Mouse (Mus musculus) embryo, embryonic 10.5 days (tissue): ENCODE results near the gene Egfl8.

Source experiments
- DNase-seq: peaks from one replicate; pipeline ENCODE4 v3.0.0-alpha.2; 2015; ENCODE audit warnings: low spot score

Gene Egfl8

GRCm38 (mm10) chr17:34615871-34616270, at the start of gene Egfl8:
TSS of gene Egfl8 (minus strand) at chr17:34615971.
- DNase-seq, result no peak

- DNase-seq, result no peak
Observed at GRCm38 (mm10) chr17:34664472-34664871, 48.7 kb upstream of the Egfl8 start.

DNA sequence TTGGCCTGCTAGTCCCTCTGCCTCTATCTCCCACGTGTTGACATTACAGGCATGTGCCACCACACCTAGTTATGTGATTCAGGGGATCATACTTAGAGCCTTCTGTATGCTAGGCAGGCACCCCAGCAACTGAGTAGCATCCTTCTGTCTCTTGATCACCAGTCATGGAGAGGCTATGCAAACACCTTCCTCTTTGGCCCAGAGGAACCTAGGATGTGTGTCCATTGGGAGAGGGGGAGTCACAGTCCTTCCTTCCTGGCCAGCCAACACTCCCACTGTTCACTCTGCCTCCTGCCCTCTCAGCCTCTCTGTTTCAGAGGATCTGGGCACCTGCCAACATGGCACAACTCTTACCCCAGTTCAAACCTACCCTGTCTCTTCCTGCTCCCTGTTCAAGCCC, 47.8 kb upstream of the Egfl8 start:
- DNase-seq, result no peak

GRCm38 (mm10) chr17:34662978-34663377, 47.2 kb upstream of the Egfl8 start:
- DNase-seq, result no peak

GRCm38 (mm10) chr17:34662468-34662867, 46.7 kb upstream of the Egfl8 start:
- no peak for DNase-seq

- no peak for DNase-seq
Observed at GRCm38 (mm10) chr17:34661121-34661591, 45.4 kb upstream of the Egfl8 start.

GRCm38 (mm10) chr17:34660259-34660820, 44.6 kb upstream of the Egfl8 start:
- DNase-seq, result no peak

- no peak for DNase-seq
Observed at GRCm38 (mm10) chr17:34659897-34660214, 44.1 kb upstream of the Egfl8 start.

DNA sequence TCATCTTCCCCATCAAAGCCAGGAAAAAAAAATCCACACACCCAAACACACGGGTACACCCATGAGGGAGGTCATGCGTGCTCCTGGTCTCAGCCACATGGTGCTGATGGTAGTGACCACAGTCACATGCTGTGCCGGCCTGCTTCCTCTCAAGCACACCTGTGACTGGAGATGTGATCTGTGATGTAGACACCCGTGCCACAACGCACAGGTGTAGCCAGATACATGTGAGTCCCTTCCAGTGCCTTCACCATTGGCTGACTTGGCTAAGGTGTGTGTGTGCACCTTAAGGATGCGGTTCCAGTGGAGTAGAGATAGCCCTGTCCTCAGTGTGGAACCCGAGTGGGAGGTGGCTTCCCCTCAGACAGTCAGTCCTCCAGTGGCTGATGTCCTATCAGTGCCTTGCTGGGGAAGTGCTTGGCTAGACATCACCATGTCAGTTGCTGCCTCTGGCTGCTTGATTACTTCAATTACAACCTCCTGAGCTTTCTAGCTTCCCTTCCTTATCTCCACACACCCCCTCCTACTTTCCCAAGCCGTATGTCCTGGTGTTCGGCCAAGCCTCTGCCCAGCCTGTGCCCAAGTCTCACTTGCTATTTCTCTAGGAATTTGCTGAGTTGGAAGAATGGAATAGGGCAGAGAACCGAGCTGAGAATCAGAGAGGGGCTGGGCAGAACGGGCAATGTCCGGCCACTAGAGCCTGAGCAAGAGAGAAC, 43.6 kb upstream of the Egfl8 start:
- no peak for DNase-seq

GRCm38 (mm10) chr17:34658591-34658990, 42.8 kb upstream of the Egfl8 start:
- no peak for DNase-seq

GRCm38 (mm10) chr17:34658145-34658544, 42.4 kb upstream of the Egfl8 start:
- no peak for DNase-seq

DNA sequence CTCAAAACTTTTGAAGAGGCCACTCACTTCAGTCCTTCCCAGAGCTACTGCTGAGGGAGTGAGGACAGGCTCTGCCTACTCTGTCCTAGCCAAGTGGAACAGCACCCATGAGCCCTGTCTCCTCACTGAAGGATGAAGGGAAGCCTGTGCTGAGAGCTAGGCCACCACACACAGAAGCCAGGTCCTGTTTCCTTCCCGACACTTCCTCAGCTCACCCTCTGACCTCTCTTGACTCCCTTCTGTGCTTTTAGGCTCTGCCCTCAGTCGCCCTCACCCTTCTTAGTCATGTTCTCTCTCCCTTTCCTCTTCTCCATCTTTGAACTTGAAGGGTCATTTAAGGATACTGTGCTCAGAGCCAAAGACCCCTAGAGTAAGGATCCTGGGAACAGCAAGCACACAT, 41.5 kb upstream of the Egfl8 start:
- DNase-seq, result no peak

DNA sequence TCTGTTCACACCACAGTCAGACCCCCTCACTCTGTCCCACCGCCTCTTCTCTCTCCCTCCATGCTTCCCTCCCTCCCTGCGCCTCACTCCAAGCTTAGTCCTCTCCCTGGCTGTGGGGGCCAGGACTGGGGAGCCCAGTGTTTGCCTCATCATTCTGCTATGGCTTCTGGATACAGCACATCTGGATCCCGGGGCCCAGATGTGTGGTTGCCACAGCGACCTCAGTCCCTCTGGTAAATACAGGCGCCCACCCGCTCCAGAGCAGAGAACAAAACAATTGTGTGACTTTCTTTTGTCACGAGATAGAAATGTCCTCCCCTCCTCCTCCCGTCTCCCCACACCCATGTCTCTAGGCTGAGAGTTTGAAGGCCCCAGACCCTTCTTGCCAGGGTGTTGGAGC, 40.9 kb upstream of the Egfl8 start:
- no peak for DNase-seq

DNA sequence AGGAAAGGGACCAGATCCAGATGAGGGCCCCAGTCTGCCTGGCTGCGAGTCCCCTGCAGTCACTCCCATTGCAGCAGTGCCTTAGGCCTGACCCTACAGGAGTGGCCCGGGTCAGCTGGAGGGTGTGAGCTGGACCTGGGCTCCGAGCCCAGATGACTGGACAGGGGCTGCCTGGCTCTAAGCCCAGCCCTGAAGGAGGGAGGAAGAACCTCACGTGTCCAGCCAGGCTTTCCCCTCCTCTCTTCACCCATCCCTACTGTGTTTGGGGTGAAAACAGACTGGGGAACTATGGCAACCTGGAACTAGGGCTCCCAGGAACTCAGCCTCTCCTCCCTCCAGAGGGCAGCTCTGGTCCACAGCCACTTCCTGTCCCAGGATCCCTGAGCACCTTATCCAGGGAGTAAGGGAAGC, 39.8 kb upstream of the Egfl8 start:
- no peak for DNase-seq

DNA sequence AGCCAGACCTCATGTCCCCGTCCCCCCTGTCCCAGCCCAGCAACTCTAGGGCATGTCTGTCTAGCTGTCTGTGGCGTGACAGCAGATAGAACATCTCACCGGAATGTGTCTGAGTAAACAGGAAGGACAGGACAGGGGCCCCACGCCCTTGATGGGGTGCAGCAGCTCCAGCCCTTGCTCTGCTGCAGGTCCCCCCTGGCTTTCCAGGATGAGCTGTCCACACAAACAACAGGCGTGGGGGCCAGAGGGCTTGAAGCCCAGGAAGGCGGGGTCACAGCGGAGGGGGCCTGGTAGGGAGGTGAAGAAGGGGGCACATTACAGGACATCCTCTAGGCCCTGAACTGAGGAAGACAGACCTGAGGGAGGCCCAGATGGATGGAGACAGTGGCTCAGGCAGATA, 39.4 kb upstream of the Egfl8 start:
- DNase-seq, result no peak

GRCm38 (mm10) chr17:34654392-34654791, 38.6 kb upstream of the Egfl8 start:
- no peak for DNase-seq

DNA sequence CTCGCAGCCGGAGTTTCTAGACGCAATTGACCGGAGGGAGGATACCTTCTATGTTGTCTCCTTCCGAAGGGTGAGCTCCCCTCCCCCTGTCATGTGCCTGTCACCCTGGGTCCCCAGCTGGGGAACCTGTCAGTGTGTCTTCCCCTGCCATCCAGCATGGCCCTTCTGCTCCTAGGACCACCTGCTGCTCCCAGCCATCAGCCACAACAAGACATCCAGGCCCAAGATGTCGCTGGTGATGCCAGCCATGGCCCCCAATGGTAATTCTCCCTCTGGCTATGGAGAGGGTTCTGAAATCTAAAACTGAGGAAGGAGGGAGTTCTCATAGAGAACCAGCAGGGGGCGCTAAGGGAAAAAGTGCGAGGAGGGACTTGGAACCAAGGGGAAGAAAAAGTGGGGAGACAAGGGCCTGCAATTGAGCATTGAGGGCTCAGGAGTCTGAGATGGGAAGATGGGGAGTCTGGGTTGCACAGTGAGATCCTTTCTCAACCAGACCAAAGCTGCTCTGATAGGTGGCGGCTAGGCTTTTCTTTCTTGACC, 38.0 kb upstream of the Egfl8 start:
- peak; percentile 78 for DNase-seq

- DNase-seq, result no peak
Observed at GRCm38 (mm10) chr17:34652985-34653384, 37.2 kb upstream of the Egfl8 start.

- no peak for DNase-seq
Observed at GRCm38 (mm10) chr17:34652546-34652945, 36.8 kb upstream of the Egfl8 start.

DNA sequence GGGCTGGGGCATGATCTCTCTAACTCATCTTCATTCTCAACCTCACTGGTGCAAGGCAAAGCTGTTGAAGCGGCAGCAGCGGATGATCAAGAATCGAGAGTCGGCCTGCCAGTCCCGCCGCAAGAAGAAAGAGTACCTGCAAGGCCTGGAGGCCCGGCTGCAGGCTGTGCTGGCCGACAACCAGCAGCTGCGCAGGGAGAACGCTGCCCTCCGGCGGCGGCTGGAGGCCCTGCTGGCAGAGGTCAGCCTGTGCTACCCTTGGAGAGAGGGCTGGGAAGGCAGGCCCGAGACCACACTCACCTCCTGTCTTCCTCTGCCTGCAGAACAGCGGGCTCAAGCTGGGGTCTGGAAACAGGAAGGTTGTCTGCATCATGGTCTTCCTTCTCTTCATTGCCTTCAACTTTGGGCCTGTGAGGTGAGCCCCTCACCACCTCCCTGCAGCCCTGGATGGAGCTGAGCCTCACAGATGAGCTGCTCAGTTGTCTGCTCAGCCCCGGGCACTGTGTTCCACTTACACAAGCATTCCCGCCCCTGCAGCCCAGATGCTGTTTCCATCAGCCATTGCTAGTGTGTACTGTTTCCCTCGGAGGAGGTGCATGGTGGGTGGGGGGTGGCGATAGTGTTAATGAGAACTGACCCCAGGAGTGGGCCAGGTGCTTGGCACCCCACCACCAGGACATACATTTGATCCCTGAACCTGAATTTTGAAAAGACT, 35.9 kb upstream of the Egfl8 start:
- peak; percentile 64 for DNase-seq

- DNase-seq, result no peak
Observed at GRCm38 (mm10) chr17:34650781-34651180, 35.0 kb upstream of the Egfl8 start.

DNA sequence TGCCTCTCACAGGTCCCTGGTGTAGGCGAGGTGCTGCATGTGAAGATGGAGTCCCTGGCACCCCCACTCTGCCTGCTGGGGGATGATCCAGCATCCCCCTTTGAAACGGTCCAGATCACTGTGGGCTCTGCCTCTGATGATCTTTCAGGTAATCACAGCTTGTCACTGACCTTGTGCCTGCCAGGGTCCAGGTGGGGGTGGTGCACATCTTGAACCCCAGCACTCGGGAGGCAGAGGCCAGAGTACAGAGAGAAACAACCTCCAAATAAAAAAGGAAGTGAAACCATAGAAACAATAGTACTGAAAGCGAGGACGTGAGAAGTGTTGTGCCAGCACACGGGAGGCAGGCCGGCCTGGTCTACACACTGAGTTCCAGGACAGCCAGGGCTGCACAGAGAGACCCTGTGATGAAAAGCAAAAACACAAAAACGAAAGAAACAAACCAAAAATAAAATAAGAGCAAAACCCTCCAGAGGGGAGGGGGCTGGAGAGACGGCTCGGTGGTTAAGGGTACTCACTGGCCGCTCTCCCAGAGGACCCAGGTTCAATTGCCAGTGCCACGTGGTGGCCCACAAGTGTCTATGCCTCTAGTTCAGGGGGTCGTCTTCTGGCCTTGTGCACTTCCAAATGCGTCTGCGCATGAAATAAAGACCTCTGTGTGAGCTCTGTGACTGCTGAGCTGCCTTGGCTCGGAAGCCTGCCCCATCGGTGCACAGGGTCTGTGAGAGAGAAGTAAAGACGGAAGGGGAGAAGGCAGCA, 33.5 kb upstream of the Egfl8 start:
- no peak for DNase-seq
